ENCODE assay signal across 8 mouse cellular contexts in the genomic region with DNA sequence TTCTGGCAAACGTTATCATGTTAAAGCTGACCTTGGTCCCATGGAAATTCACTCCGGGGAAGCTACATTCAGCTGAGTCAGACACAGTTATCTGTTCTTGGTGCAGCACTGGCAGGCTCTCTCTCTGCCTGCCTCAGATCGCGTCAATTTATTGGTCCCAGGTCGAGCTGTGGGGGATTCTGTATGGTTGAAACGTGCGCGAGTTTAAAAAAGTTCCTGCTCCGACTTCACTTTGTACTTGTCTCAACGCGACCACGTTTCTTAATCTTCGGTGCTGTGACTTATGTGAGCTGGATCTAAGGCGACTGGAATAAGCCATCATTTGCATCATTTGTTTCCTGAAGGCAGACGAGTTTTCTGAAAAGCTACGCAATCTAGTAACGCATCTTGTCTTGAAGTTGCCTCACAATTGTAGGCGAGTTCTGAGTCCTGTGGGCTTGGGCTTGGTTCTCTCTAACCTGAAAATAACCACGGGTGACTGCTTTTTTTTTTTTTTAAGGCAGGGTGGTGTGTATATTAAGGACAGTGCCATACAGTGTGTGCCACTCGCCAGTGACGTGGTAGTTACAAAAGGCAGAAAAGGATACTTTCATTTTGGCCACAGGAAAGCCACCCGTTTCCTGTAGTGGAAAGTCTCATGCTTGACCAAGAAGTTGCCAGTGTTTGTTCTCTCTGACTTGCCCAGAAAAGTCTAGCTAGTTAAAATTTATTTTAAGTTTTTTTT. TPM values are rescaled to one million over a fixed set of nuclear protein-coding genes. Genes with fewer than 3 reads are reported as not detected.
DNase-seq lines count a peak whose midpoint lies in the region; ATAC-seq and TF ChIP-seq lines count a peak whose summit lies in the region.

No protein-coding gene starts in this region.

- H3K27ac ChIP-seq in neural tube, embryonic 15.5 days (replicated peaks) = no peak overlapping the region
- H3K27ac ChIP-seq in kidney, embryonic 15.5 days = peak overlapping the region; percentile 85
- 0 out of 2 replicates have a peak overlapping the region, but pooled peaks have one; percentile 4 for H3K27ac ChIP-seq in small intestine, adult 2 months (ENCODE audit: insufficient read depth, low read depth, low read length)
- H3K27ac ChIP-seq in midbrain, embryonic 16.5 days (ENCODE audit: low read length) = no peak overlapping the region

- DNase-seq in neural tube, embryonic 10.5 days (ENCODE audit: extremely low spot score, low spot score) = no peak
- DNase-seq in brain, embryonic 14.5 days (ENCODE audit: low read depth) = peak; percentile 2
- no peak for DNase-seq in right cerebral cortex, postnatal 14 days
- no peak for DNase-seq in layer of hippocampus, postnatal 25 days (ENCODE audit: extremely low spot score in 1 of 2, low spot score in 1 of 2)

- peaks cover 4% of the 10 kb centered on the region; the same call in 1 of the 2 replicates for H3K4me1 ChIP-seq in neural tube, embryonic 15.5 days
- peaks cover 19% of the 10 kb centered on the region for H3K4me1 ChIP-seq in kidney, embryonic 15.5 days
- H3K4me1 ChIP-seq in small intestine, adult 2 months (ENCODE audit: control insufficient read depth, insufficient read depth, insufficient read length, low read length) = peaks cover 1% of the 10 kb centered on the region; the same call in 1 of the 2 replicates
- no peaks in the 10 kb centered on the region for H3K4me1 ChIP-seq in midbrain, embryonic 16.5 days (ENCODE audit: control insufficient read depth, insufficient read depth, low read length)

- no peak for TF ChIP-seq POLR2A in brain, embryonic 14.5 days (IDR thresholded peaks at IDR 0.05; ENCODE audit: borderline replicate concordance, extremely low read depth, insufficient read depth, insufficient read length, poor library complexity, severe bottlenecking)
- TF ChIP-seq POLR2A in small intestine, adult 2 months (IDR thresholded peaks at IDR 0.05; ENCODE audit: low read depth, low read length) = no peak

- peak overlapping the region; percentile 31; the same call in 1 of the 2 replicates for H3K4me2 ChIP-seq in neural tube, embryonic 15.5 days
- peak overlapping the region; percentile 55 for H3K4me2 ChIP-seq in kidney, embryonic 15.5 days
- no peak overlapping the region for H3K4me2 ChIP-seq in midbrain, embryonic 16.5 days (ENCODE audit: low read length)

- no peak overlapping the region for H3K9ac ChIP-seq in neural tube, embryonic 15.5 days (replicated peaks)
- 0 out of 2 replicates have a peak overlapping the region, but pooled peaks have one; percentile 11 for H3K9ac ChIP-seq in kidney, embryonic 15.5 days
- no peak overlapping the region for H3K9ac ChIP-seq in midbrain, embryonic 16.5 days (ENCODE audit: low read depth, low read length)

- 74% methylated on average over 22 of the region's 22 CpGs for WGBS in neural tube, embryonic 15.5 days
- WGBS in kidney, embryonic 15.5 days = 53% methylated on average over 22 of the region's 22 CpGs
- WGBS in small intestine, adult 2 months = 21% methylated on average over 22 of the region's 22 CpGs
- WGBS in midbrain, embryonic 16.5 days = 78% methylated on average over 22 of the region's 22 CpGs

- H3K4me3 ChIP-seq in neural tube, embryonic 15.5 days (replicated peaks) = no peak overlapping the region
- peak overlapping the region; percentile 31 for H3K4me3 ChIP-seq in kidney, embryonic 15.5 days (replicated peaks)
- peak overlapping the region; percentile 50 for H3K4me3 ChIP-seq in small intestine, adult 2 months (ENCODE audit: low read depth, low read length)
- H3K4me3 ChIP-seq in midbrain, embryonic 16.5 days (ENCODE audit: low read depth, low read length) = no peak overlapping the region

- H3K9me3 ChIP-seq in neural tube, embryonic 15.5 days (replicated peaks) = no peaks in the 10 kb centered on the region
- H3K9me3 ChIP-seq in kidney, embryonic 15.5 days (replicated peaks) = no peaks in the 10 kb centered on the region
- no peaks in the 10 kb centered on the region for H3K9me3 ChIP-seq in midbrain, embryonic 16.5 days (replicated peaks; ENCODE audit: control insufficient read depth, low read length, poor library complexity, severe bottlenecking)

- ATAC-seq in neural tube, embryonic 15.5 days (ENCODE audit: low FRiP score) = no peak
- ATAC-seq in kidney, embryonic 15.5 days (replicated peaks; ENCODE audit: low FRiP score) = no peak
- no peak for ATAC-seq in midbrain, embryonic 16.5 days

- no peaks in the 10 kb centered on the region for H3K36me3 ChIP-seq in neural tube, embryonic 15.5 days
- H3K36me3 ChIP-seq in kidney, embryonic 15.5 days = no peaks in the 10 kb centered on the region
- H3K36me3 ChIP-seq in small intestine, adult 2 months (ENCODE audit: control insufficient read depth, insufficient read depth, low read length) = no peaks in the 10 kb centered on the region
- H3K36me3 ChIP-seq in midbrain, embryonic 16.5 days (ENCODE audit: control insufficient read depth, insufficient read depth, low read length) = no peaks in the 10 kb centered on the region

- H3K27me3 ChIP-seq in neural tube, embryonic 15.5 days (replicated peaks) = no peaks in the 10 kb centered on the region
- H3K27me3 ChIP-seq in kidney, embryonic 15.5 days = no peaks in the 10 kb centered on the region
- H3K27me3 ChIP-seq in small intestine, adult 2 months (ENCODE audit: control insufficient read depth, insufficient read depth, low read length) = no peaks in the 10 kb centered on the region
- no peaks in the 10 kb centered on the region for H3K27me3 ChIP-seq in midbrain, embryonic 16.5 days (ENCODE audit: control insufficient read depth, insufficient read depth, low read depth, low read length)

- no peak for TF ChIP-seq CTCF in brain, embryonic 14.5 days (IDR thresholded peaks at IDR 0.05; ENCODE audit: borderline replicate concordance, extremely low read depth, insufficient read depth, insufficient read length)
- TF ChIP-seq CTCF in small intestine, adult 2 months (IDR thresholded peaks at IDR 0.05; ENCODE audit: extremely low read depth, insufficient read length, insufficient replicate concordance, low read depth, low read length) = no peak

RNA-seq across cellular contexts. Expression of gene Esr1, which starts 1.1 kb away (rescaled TPM):
- polyA plus RNA-seq in neural tube, embryonic 15.5 days (2015; fragmentation: Nextera tagmentation; extraction: Ambion mirVana) = 0.70 and 1.0 TPM in 2 replicates
- 0.09 and 0.19 TPM in 2 replicates for polyA plus RNA-seq in brain, embryonic 14.5 days (2012; rRNA removed)
- polyA plus RNA-seq in kidney, embryonic 15.5 days (2015; fragmentation: Nextera tagmentation; extraction: Ambion mirVana) = 1.9 and 2.2 TPM in 2 replicates
- polyA plus RNA-seq in small intestine, adult 2 months (2012; rRNA removed) = 0.90 and 1.2 TPM in 2 replicates
- 1 to 10 TPM; 2.4 to 2.8 TPM for total RNA-seq in layer of hippocampus, postnatal 25 days (2021)
- 0.60 and 0.63 TPM in 2 replicates for polyA plus RNA-seq in midbrain, embryonic 16.5 days (2015; fragmentation: Nextera tagmentation; extraction: Ambion mirVana)

Comparison
In these comparisons a context has a peak if more than half of its experiments do, and no peak if none do; other contexts are left out.
1. H3K27ac ChIP-seq: peak in kidney, embryonic 15.5 days (single experiment) and small intestine, adult 2 months (single experiment); none in neural tube, embryonic 15.5 days (single experiment) and midbrain, embryonic 16.5 days (single experiment).
2. H3K4me3 ChIP-seq: peak in kidney, embryonic 15.5 days (single experiment) and small intestine, adult 2 months (single experiment); none in neural tube, embryonic 15.5 days (single experiment) and midbrain, embryonic 16.5 days (single experiment).